Mouse (Mus musculus) erythroblast, adult 5-6 weeks (primary cell): ENCODE measurements around the gene Lyl1. TPM values are rescaled to one million over a fixed set of nuclear protein-coding genes. Genes with fewer than 3 reads are reported as not detected.

Experiments
- ATAC-seq: replicated peaks from 2 replicates; pipeline ENCODE4 v1.8.0; 2016; ENCODE audit warnings: moderate number of reproducible peaks, mild to moderate bottlenecking, moderate TSS enrichment, inconsistent platforms; ENCODE audit not compliant: poor library complexity, low FRiP score, severe bottlenecking
- total RNA-seq, 2 experiments: library from RNA; stranded (forward) in 1 of 2; stranded (reverse) in 1 of 2; fragments of 150-400 nt in 1 of 2; fragments of 200-764, 138-1000 nt in 1 of 2; gene quantifications; 2 replicates each; pipeline versions ENCODE4 v1.2.3 to v1.2.4; 2015 to 2017; ENCODE audit warnings: low replicate concordance in 2 of 2

The Lyl1 gene
- total RNA-seq, 2 experiments from 2014 or later = 40.3 to 44.2 TPM

DNA sequence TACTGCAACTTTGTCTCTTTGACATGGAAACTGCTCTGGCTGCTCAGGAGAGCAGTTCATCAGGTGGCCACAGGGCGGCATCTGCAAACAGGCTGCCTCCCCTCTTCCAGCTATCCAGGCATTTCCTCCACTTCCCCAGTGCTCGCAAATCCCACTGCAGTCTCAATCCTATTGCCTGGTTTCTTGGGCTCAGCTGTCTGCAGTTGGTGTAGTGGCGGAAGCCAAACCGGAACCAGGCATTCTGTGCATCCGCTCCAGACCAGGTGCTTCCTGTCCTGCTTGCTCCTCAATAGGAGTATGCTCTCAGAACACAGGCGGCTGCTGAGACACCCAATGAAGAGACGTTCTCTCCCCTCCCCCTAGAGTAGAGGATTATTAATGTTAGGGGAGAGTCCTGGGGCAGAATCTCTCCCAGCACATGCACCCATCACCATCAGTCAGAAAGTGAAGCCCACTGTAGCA, 1.4 kb upstream of the Lyl1 start:
- ATAC-seq = peak; percentile 38

DNA sequence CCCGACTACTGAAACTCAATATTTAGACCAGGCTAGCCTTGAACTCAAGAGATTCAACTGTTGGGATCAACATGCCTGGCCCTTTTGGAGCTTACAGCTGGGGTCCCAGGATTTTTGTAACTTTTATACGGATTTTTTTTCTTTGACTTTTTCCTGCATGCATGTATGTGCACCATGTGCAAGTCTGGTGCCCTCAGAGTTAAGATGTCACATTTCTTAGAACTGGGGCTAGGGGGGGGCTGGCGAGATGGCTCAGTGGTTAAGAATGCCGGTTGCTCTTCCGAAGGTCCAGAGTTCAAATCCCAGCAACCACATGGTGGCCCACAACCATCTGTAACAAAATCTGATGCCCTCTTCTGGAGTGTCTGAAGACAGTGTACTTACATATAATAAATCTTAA, 731 bp upstream of the Lyl1 start:
- ATAC-seq = no peak

DNA sequence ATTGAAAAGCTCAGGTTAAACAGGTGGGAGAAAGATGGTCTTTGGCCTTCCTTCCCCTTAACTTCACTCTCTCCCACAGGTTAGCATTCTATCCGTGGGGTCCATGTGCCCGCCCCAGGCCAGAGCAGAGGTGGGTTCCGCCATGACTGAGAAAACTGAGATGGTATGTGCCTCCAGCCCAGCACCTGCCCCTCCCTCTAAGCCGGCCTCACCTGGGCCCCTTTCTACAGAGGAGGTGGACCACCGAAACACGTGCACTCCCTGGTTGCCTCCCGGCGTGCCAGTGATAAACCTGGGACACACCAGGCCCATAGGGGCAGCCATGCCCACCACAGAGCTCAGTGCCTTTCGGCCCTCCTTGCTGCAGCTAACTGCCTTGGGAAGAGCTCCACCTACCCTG, 1.3 kb downstream of the Lyl1 start:
- 0 out of 2 replicates have a peak, but pooled peaks have one; percentile 1 for ATAC-seq

DNA sequence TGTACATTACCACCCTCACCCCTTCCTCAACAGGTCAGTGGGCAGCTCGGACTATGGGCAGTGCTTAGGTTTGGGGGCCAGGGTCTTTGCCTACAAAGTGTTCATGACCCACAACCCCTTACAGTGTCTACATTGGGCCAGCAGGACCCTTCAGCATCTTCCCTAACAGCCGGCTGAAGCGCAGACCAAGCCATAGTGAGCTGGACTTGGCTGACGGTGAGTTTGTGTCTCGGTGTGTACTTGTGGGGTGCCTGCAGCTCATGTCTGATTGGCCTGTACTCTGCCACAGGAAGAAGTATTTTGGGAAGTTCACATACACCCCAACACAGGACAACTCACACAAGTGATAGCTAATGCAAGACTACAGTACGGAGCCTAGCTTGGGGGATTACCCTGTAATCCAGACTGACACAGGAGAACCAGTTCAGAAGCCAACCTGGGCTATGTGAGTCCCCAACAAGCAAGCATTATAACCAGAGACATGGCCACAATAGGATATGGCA, 1.8 kb downstream of the Lyl1 start:
- no peak for ATAC-seq

DNA sequence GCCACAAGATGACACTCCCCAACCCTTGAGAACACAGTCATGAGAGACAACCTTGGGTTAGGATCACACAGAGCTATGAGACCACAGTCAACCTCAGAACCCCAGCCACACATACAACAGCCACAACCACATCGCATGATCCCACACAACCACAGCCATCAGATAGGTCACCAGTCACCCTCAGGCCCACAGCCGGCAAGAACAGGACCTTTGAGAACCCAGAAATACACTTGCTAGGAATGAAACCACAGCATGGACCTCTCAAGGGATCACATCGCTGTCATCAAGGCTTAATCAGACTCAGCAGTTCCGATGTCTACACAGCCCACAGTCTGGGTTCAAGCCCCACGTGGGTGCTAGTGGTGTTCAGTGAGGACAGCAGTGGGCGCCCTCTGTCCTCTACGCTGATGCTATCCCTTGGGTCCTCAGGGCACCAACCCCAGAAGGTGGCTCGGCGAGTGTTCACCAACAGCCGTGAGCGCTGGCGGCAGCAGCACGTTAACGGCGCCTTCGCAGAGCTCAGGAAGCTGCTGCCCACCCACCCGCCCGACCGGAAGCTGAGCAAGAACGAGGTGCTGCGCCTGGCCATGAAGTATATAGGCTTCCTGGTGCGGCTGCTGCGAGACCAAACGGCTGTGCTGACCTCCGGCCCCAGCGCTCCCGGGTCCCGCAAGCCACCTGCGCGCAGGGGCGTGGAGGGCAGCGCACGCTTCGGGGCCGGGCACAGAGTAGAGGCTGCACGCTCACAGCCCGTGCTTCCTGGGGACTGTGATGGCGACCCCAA, 2.4 kb downstream of the Lyl1 start:
- no peak for ATAC-seq

DNA sequence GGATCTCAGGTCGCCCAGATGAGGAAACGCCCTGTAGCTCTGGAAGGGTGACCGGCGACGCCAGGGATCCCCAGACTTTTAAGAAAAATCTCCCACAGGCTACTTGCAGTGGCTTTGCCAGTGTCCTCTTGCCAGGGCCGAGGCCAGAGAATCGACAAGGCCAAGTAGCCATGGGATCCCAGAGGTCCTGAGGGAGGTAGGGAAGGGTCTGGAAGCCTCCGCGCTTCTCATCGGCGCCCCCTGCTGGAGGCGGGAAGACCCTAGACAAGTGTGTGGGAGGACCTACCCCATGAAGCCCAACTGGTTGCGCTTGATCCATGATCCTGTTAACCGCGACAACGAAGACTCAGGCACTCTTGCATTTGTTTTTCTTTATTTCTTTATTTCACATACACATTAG, 3.1 kb downstream of the Lyl1 start:
- peak; percentile 13; the same call in 1 of the 2 replicates for ATAC-seq

DNA sequence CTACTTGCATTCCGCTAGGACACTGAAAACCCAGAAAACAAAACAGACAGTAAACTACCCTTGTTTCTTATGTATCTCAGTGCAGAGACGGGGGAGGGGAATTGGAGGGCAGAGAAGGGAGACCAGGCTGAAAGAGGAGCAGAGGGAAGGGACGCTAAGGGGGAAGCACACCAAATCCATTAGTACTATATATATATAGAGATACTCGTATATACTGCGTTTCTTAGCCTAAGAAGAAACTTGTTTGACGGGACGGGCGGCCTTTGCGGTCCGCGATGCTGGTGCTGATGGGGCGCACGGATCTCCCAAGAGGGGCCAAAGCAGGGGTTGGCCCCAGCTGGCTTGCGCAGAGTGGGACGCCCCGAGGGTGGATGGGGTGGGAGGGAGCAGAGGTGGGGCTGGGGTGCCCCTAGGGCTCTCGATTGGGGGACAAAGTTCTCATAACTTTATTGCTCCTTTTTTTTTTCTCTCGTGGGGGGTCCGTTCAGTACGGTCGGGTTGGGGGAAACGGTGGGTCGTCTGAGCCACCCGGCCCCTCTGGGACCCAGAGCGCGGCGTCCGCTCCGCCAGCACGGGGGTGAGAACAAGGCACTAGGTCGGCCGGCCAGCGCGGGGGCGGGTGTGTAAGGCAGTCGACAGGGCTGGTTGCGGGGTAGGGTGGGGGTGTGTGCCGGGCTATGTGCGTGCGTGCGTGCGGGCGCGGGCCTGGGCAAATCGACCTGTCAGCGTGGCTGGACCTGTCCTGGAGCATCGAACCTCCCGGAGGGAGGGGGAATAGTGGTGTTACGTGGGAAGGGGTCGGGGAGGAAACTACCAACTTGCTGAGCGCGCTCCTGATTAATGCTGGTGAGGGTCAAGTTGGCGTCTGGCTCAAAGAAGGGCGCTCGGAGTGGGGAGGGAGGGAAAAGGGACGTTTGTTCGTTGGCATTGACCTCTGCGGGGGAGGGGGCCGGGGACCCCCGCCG, 3.9 kb downstream of the Lyl1 start:
- no peak for ATAC-seq

DNA sequence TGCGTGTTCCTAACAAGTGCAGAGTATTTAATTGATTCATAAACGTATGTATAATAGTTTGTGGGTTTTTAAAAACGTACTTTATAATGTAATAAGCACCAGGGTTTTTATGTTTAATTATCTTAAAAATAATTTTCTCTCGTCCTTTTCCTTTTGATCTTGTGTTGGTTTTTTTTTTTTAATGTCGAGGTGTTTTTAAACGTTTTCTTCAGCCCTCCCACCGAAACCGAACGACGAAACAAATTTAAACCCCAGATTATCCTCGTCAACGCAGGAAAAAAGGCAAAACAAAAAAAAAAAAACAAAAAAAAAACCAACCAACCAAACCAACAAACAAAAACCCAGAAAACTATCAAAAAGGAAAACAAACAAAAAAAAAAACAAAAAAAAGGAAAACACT, 4.7 kb downstream of the Lyl1 start:
- ATAC-seq = no peak

DNA sequence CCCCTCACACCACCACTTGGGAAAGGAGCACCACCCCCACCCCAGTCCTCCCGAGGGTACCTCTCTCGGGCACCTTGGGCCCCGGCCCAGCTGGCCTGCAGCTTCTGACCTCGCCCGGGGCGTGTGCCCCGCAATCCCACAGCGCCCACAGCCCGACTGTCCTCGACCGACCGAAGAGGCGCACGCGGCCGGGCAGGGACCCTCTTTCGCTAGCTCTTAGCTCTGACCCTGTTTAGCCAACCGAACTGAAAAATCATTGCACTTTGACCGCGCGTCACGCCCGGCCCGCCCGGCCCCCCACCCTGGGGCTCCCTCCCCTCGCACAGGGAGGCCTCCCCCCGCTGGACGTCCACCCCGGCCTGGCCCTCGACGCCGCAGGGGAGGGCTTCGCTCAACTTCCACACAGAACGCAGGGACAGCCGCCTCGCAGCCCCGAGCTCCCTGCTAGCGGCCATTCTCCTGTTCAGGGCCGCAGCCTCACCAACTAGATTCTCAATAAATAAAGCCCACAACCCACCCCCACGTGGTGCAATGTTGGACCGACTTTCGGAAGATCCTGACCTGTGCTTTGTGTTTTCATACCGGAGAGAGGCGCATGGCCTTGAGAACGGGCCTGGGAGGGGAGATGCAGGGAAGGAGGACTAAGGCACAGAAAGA, 5.5 kb downstream of the Lyl1 start:
- no peak for ATAC-seq

DNA sequence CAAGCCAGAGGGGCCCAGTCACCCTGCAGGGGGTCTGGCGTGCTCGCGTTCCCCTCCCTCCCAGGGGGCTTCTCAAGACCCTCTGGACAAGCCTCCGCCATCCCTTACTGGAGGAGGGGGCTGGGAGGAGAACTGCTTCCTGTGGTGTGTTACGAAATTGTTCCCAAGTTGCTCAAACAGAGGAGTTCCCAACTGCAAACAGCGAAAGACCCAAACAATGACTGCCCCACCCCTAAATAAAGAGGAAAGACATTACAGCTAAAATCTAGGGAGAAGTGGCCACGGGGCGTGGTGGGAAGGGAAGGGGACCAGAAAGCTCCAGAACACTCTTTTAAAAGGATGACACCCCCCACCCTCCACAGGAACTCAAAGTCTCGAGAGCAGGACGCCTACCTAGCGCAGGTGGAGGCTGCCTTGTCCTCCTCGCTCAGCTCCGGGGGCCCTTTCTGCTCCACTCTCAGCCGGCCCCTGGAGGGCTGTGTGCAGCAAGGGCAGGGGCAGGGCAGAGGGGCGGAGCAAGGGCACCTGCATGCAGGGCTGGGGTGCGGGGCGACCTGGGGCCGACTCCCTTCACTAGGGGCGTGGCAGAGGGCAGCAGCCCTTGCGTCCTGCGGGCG, 6.1 kb downstream of the Lyl1 start:
- no peak for ATAC-seq

DNA sequence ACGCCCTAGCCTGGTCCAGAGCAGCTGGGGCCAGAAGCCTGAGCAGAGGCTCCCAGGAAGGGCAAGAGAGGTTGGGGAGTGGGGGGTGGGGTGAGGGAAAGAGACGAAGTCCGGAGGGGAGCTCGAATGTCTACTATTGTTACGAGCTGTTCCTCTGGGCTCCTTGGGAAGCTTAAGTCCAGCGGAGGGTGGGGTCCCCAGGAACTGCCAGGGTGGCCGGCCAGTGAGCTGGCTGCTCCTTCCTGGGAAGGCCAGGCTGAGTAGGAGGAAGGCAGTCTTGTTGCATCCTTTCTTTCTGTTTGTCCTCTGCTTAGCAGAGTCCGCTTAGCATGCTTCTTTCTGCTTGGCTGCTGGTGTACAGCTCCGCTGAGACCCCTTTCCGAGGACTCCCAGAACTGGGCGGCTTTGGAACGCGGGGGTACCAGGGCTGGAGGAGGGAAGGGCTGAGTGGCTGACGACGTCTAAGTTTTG, 6.8 kb downstream of the Lyl1 start:
- ATAC-seq = no peak

DNA sequence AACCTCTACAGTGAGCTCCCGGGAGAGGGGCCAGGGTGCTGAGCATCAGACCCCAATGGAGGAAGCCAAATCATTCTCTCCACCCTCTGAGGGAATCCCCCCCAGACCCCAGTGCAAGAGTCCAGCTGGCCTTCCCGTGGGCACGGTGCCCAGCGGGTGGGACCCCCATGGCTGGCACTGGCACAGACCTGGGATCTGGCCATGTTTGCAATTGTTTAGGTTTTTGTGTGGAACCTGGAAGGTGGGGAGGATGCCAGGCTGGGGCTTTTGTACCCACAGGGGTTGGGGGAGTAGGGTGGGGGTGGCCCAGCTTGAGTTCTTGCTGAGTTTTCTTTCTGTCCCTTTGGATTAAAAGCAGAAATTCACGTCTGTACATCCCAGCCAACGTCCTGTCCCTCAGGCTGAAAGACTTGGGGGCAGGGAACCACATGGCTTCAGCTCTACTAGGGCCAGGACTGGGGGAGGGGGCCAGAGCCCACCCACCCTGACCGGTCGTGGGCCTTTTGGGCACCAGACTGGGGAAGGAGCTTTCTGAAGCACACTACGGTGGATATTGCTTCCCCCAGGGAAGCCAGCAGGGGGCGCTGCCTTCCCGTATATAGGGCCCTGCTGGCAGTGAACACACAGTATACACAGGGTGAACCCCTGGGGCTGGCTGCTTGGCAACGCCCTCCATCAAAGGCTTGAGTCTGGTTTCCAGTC, 7.7 kb downstream of the Lyl1 start:
- ATAC-seq = peak; percentile 68

DNA sequence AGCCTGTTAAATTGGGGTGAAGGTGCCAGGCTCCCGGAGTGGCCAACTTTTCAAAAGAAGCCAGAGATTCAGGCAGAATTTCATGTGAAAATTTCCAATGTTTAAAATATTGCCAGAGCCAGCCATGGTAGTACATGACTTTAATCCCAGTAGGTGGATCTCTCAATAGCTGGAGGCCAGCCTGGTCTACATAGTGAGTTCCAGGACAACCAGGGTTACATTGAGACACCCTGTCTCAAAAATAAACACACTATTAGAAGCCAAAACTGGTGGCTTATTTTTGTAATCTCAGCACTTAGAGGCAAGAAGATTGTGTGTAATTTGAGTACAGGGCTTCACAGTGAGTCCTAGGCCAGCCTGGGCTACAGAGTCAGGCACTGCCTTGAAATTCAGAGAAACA, 8.7 kb downstream of the Lyl1 start:
- ATAC-seq = no peak

DNA sequence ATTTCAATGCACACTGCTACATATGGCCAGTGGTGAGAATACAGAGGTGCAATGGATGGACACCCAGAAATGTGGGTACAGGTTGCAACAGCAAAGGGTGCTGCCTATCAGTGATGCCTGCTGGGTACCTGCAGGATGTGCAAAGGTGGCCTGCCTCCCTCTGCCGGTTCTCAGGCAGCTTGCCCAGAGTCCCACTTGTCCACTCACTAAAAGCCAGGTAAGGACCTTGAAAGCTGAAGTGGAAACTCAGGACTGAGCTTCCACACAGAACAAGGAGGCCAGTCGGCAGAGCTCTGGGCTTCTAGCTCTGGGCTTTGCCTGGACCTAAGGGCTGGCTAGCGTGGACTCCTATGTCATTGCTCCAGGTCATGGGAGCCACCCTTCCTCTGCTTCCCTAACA, 10.1 kb downstream of the Lyl1 start:
- ATAC-seq = no peak

DNA sequence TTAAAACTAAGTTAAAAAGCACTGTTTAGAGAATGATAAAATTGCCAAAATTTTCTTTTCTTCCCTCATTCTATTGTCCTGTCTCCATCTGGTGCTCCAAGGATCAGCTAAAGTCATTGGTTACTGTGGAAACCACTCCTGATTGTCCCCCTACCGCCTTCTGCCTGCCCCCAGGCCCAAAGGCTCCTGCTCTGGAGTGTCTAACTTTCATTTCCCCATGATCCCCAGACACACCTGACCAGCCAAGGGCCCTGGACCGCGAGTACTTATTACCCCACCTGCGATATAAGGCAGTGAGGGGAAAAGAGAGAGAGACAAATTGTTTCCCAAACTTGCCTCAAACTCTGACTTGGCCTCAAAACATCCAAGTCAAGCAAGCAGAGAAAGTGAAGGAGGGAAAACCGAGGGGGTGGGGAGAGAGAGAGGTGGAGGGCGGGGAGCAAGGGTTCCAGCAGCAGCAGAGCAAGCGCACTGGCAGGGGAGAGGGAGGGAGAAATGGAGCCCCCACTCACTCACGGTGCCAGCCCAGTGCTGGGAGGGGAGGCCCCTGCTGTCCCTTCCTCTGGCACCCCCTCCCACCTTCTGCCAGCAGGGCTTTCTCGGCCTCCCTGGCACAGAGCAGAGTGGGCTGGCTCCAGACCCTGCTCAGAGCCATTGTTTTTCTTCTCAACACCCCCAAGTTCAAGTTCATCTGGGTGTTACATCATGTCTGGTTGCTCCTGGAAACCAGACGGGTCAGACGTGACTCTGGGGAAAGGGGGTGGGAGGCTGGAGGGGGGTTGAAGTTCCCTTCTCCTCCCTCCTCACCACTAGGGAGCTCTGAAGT, 10.9 kb downstream of the Lyl1 start:
- ATAC-seq = no peak

DNA sequence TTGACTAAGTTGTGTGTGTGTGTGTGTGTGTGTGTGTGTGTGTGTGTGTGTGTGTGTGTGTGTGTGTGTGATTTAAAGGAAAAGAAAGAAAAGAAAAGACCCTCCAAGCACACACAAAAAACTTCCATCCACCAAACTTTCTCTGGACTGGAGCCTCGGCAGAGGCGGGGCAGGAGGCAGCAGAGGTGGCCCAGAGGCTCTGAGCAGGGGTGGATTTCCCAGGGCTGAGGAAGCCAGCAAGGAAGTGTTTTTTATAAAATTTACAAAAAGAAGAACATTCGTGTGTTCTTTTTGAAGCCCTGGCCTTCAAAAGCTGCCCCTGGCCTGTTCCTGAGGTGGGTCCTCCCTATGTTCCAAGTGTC, 11.5 kb downstream of the Lyl1 start:
- ATAC-seq = no peak

DNA sequence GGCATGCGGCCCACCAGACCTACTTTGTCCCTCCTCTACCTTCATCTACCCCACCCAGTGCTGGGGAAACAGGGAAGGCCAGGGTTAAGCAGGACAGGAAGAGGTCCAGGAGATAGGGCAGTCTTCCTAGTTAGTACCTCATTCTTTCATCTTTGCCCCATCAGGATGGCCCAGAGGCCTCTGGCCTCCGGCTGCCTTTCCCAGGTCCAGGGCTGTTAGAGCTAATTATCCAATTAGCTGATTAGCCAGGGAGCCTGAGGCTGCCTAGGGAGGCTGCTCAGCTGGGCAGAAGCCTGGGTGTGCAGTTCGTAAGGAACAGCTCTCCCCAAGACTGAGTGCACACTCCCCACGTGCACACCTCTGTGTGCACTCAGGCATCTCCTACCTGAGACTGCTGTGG, 12.1 kb downstream of the Lyl1 start:
- no peak for ATAC-seq

DNA sequence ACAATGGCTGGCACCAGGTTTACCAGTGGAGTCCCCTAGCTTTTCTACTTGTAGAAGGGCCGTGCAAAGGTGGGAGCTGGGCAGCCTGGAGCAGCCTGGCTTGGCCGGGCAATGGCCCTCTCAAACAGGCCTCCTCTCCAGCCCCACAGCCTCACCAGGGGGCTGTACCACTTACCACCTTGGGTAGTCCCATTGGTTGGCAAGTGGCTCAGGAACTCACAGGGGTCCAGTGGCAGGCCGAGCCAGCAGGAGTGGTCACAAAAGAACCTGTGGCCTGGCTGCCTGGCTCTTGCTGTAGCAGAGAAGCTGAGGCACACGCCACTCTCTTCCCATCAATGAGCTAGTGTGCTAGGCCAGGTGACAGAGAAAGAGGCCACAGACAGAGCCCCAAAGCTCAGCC, 12.9 kb downstream of the Lyl1 start:
- ATAC-seq = no peak
